Mouse (Mus musculus) megakaryocyte progenitor cell, adult 5-6 weeks (primary cell): ENCODE measurements around the gene Stk33. TPM values are rescaled to one million over a fixed set of nuclear protein-coding genes. Genes with fewer than 3 reads are reported as not detected.
"Not testable (repeated sequence)": the region's sequence is repeated elsewhere in the genome, so short reads cannot be mapped to it uniquely, and the experiment has no call there.

Experiments
- ATAC-seq: replicated peaks from 2 replicates; pipeline ENCODE4 v1.8.0; 2016; ENCODE audit warnings: mild to moderate bottlenecking, moderate TSS enrichment, inconsistent platforms; ENCODE audit not compliant: poor library complexity
- total RNA-seq, 2 experiments: library from RNA; stranded (forward) in 1 of 2; stranded (reverse) in 1 of 2; fragments of 157-497, 149-512 nt in 1 of 2; fragments of 200-1000 nt in 1 of 2; gene quantifications; 2 replicates each; pipeline versions ENCODE4 v1.2.3 to v1.2.4; 2015 to 2017

Gene Stk33
- total RNA-seq (2015), result not detected in 2 replicates
- not detected in 2 replicates for total RNA-seq (2017)

DNA sequence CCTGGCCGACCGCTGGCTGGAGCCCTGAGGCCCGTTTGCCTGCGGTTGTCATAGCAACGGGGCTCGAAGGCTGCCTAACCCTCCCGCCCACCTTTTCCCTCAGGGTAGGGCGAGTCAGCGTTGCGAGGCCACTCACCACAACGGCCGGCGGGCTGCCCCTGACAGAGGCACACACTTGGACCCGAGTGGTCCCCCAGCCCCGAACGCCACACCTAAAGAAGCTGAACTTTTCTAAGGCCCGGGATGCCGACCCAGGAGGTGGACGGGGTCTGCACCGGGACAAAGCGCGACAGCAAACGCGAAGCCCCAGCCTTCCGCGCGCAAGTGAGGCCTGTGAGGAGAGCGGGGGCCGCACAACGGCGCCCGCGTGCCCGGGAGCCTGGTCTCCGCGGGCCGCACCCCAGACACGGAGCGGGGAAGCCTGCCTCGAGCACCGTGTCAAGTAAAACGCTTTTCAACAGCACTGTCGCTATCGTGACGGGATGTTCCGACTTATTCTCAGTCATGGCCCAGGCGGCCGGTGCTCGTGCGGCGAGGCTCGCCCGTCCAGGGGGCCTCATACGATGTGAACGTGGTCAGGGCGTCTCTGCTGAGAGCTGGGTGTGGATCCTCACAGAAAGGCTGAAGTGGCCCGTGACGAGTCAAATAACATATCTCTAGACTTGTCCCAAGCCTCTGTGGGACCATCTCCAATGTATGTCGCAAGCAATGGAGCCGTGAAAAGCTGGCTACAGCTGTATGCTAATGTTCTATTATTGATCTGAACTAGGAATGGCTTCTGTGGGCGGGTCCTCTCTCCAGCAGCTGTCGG lies at the start of gene Stk33:
TSS of gene Stk33 (minus strand) at position 301 of the 811 bp plus-strand sequence.
- ATAC-seq, result peak; percentile 35

- no peak for ATAC-seq
These were observed 45.3 kb upstream of the Stk33 start for GRCm38 (mm10) chr7:109484221-109484620.

- peak; percentile 58 for ATAC-seq
These were observed 41.9 kb upstream of the Stk33 start for GRCm38 (mm10) chr7:109480765-109481197.

GRCm38 (mm10) chr7:109477926-109478325 lies 39.0 kb upstream of the Stk33 start:
- ATAC-seq, result no peak

- ATAC-seq, result no peak
These were observed 31.8 kb upstream of the Stk33 start for GRCm38 (mm10) chr7:109470700-109471099.

DNA sequence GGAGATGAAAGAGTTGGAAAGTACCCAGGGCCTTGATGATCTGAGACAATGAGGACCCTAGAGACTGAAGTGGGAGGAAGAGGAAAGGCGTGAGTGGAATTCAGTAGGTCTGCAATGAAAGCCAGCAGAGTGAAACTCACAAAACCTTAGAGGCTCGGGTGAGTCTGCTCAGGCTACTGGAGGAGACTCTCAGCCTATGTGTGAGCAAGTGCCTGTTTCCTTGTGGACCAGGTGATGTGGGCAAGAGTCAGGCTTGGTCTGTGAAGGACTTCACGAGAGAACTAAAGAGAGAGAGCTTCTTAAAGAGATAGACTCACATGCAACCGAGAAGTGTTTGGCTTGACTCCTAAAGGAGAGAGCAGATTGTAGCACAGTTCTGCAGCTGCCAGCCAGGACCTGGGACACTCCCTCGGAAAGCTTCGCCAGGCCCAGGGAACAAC lies 29.4 kb upstream of the Stk33 start:
- no peak for ATAC-seq

GRCm38 (mm10) chr7:109467591-109467990 lies 28.7 kb upstream of the Stk33 start:
- no peak for ATAC-seq

DNA sequence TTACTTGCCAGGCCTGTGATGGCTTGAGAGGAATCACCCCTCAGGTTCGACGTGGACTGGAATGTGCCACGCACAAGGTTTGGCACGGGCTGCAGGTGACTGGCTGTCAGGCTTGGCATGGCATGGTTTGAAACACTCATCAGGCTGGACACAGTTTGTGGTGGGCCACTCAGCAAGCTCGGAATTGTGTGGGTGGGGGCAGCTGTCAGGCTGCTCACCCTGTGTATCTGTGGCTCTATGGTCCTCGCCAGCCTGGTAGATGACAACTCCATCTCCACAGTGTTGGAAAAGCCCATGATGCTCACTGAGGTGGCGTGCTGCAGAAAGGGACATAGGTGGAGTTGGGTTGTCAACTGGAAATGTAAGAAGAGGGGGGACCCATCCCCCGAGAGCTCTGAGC lies 21.8 kb upstream of the Stk33 start:
- no peak for ATAC-seq

GRCm38 (mm10) chr7:109456563-109456962 lies 17.7 kb upstream of the Stk33 start:
- ATAC-seq, result peak; percentile 86

GRCm38 (mm10) chr7:109455748-109456147 lies 16.9 kb upstream of the Stk33 start:
- ATAC-seq, result peak; percentile 56

- no peak for ATAC-seq
These were observed 16.0 kb upstream of the Stk33 start for GRCm38 (mm10) chr7:109454856-109455255.

GRCm38 (mm10) chr7:109448060-109448459 lies 9.2 kb upstream of the Stk33 start:
- ATAC-seq, result no peak

DNA sequence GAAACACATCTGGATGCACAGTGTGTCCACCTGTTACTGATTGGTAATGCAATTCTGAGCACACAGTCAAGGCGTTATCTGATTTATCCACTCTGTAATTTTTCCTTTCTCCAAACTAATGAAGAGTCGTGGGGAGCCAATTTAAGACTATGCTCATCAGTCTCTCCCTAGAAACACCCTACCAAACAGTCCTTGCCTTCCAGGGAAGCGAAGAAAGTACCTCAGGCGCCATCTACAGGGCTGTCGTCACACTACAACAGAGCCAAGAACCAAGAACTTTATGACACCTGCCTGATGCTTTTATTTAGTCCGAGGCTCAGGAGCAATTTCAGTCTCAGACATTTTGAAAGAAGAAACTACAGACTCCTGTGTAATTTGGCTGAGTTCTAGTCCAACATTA lies 6.1 kb upstream of the Stk33 start:
- ATAC-seq, result peak; percentile 85

DNA sequence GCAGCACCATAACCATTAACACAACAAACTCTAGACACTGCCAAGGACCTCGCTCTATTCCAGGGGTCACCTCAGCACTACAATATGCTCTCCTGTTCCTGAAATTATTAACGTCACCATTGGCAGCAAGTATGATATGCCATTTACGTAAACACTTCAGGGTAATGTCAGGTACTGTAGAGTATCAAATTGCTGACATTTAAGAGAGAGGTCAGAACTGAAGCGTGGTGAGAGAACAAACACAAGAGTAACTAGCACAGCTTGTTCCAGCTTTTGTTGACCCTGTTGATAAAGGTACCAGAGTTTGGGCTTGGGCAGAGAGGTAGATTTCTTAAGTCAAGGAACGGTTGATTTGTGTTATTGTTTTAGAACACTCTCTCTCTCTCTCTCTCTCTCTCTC lies 3.9 kb upstream of the Stk33 start:
- no peak for ATAC-seq

DNA sequence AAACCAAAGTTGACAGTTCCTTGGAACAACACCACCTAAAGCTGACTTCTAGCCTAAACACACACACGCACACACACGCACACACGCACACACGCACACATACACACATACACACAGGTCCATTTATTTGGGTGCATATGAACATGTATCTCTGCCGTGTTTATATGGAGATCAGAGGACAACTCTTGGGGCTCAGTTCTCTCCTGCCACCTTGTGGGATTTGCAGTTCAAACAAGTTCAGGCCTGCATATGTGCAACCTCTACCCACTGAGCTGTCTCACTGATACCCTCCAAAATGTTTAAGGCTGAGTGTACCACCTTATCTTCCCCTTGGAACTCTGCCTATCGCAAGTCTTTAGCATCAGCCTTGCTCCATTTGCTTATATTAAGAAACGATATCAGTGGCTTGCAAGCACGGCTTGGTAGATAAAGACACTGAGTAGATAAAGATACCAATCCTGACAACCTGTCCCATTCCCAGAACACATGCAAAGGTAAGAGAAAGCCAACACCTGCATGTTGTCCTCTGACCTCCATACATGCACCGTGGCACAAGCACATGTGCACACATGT lies 1.9 kb upstream of the Stk33 start:
- ATAC-seq, result no peak

- peak; percentile 65 for ATAC-seq
These were observed 14.3 kb downstream of the Stk33 start for GRCm38 (mm10) chr7:109424422-109425159.

- no peak for ATAC-seq
These were observed 16.1 kb downstream of the Stk33 start for GRCm38 (mm10) chr7:109422803-109423202.

GRCm38 (mm10) chr7:109405491-109405890 lies 33.4 kb downstream of the Stk33 start:
- no peak for ATAC-seq

DNA sequence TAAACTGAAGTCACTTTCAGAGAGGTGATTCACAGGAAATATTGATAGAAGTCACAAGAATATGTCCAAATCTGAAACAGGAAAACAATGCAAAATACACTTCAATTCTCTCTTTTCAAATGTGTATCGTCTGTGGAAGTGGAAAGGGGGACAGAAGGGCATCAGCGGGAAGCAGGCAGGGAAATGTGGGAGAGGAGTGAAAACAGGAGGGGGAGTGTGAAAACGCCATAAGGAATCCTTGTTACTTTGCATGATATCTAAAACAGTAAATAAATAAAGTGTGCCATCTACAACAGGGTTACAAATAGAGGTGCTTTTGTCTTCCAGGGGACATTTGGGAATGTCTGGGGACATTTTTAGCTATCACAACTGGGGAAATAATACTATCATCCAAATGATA lies 39.6 kb downstream of the Stk33 start:
- ATAC-seq, result no peak

- ATAC-seq, result no peak
These were observed 57.8 kb downstream of the Stk33 start for GRCm38 (mm10) chr7:109381131-109381530.

DNA sequence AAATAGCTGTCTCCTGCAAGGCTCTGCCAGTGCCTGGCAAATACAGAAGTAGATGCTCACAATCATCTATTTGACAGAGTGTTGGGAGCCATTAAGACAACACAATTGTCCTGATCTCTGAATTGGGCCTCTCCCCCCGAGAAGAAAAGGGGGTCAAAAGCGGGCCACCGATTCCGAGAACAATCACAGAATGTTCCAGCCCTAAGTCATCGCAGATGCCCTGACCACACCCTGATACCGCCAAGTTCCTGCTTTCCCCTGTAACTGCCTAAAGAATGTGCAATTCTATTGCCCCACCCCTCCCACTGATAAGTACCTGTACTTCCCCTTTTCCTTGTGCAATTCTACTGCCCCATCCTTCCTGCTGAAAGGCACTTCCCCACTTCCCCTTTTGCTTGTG lies 65.3 kb downstream of the Stk33 start:
- ATAC-seq, result not testable (repeated sequence)
